Mouse (Mus musculus) WW6 (cell line): ENCODE measurements around the gene Uggt2.

Source experiments
- DNase-seq: peaks from one replicate; pipeline ENCODE4 v3.0.0-alpha.2; 2013; ENCODE audit warnings: low read depth, low spot score

Uggt2 gene

DNA sequence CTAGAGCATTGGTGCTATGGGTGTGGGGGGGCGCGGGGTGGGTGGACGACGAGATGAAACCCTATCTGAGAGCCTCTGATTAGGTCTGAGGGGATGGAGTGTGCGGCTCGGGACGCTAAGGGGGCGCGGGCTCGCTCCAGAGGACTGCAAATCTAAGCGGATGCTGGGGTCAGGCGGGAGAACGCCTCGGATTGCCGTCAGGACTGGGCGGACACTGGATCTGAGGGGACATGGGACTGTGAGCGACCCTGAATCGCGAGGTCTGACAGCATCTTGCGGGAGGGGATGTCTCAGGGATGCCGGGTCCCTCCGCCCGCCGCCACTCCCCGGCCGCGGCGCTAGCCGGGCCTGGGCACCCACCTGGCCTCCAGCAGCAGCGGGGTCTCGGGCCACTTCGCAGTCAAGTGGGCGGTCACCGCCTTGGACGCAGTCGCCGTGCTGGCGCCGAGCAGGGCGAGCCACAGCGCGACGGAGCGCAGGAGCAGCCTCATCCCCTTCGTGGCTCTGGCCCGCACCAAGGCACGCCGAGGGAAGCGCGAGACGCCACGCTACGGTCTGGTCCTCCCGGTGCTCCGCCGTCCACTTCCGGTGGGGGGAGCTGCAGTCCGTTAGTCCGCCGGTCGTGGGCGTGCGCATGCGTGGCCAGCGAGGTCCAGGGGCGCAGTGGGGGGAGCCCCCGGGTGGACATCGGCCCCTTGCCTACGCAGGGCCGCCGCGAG lies at the start of gene Uggt2:
Uggt2 (minus strand) TSS at position 580 of the 719 bp plus-strand sequence.
- no peak for DNase-seq

DNA sequence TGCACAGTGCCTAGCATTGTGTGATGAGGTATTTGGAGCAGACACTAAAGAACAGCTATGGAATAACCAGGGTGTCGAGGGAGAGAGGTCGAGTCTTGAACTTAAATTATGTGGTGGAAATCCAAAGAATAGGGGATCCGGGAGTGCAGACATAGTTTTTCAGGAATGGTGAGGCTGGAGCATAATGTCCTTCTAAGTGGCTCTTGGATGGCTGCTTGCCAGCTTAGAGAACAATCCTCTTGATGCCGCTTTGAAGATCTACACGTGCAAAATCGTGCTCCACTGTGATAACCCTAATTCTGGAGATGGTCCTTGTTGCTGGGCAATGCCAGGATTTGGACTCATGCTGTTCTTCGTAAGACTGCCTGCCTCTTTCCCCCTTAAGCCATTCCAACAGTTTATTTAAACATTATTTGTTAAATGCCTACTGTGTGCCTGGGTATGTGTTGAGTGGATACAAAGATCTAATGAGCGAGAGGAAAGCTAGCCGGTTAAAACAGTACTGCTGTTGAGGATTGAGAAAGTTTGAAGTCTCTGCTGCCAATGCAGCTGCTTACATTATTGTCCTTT lies 40.2 kb upstream of the Uggt2 start:
- DNase-seq, result no peak

- DNase-seq, result no peak
These were observed 39.5 kb upstream of the Uggt2 start for GRCm38 (mm10) chr14:119138786-119139100.

GRCm38 (mm10) chr14:119137906-119138785 lies 38.9 kb upstream of the Uggt2 start, which contains the start of gene Hs6st3:
Hs6st3 (plus strand) TSS chr14:119138341.
- DNase-seq, result no peak

DNA sequence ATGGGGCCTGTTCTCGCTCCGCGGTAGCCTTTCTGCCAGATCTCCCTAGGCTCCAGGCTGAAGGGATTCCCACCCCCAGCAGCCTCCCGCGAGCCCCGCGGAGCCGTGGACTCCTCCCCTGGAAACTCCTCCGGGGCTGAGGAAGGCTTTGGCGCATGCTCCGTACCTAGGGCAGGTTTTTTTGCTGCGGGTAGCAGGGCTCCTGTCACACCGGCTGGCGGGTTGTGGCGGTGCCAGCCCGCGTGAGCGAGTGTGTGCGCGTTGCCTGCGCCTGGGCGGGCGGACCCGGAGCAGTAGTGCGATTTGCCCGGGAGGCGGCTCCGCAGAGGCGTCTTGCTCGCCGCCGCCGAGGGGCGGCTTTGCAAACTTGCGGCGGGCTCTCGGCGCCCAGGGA lies 38.3 kb upstream of the Uggt2 start:
- DNase-seq, result peak; percentile 62

DNA sequence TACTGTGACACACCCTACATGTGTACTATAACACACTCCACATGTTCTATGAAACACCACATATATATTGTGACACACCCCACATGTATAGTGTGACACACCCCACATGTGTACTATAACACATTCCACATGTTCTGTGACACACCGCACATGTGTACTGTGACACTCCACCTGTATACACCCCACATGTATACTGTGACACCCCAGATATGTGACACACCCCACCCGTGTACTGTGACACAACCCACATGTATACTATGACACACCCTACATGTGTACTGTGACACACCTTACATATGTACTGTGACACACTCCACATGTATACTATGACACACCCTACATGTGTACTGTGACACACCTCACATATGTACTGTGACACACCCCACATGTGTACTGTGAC lies 28.1 kb upstream of the Uggt2 start:
- no peak for DNase-seq

DNA sequence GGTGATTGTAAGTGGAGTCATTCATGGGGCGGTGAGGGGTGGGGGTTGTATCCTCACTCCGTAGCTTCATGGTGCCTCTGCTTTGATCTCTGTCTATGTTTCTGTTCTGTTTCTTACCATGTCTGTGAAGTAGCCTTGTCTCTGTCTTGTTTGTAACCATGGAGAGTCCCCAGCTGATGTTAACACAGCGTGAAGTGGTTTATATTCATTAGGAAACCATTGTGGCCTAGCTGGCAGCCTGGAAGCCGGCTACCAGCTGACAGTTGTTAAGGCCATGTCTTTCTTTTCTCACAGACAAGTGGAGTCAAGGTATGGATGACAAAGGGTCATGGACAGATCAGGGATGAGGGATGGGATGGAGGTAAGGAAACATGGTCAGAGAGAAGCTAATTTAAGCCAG lies 26.6 kb upstream of the Uggt2 start:
- no peak for DNase-seq

DNA sequence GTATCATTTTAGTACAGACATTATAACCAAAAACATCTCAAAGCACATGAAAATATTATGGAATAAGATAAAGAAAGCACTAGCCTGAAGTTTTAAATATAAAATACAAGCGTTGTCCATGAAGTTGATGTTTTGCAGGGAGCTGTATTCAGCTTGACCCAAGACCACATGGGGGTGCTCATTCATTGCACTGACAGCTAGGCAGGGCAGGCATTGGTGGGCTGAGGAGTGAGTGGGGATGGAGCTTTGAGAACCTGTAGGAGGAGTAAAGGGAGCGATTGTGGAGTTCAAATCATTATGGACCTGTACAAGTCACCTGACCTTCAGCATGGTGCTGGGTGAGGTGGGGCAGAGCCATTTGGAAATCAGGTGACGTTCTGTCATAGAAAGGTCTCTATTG lies 24.8 kb upstream of the Uggt2 start:
- no peak for DNase-seq

DNA sequence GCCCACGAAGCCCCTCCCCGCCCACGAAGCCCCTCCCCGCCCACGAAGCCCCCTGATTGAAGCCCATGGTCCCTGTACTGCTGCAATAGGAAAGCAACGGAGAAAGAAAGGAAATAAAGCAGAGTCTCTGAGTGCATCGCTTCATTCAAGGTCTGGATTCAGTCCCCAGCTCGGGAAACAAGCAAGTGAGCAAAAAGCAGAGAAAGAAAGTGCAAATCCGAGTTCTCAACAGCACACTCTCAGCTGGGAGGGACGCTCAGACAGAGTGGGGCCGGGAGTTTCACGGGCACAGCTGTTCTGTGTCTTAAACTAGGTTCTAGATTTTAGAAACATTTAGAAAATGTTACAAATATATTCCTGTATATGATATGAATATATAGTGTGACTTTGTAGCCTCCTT lies 24.4 kb upstream of the Uggt2 start:
- no peak for DNase-seq

GRCm38 (mm10) chr14:119112558-119112957 lies 13.3 kb upstream of the Uggt2 start:
- DNase-seq, result no peak

DNA sequence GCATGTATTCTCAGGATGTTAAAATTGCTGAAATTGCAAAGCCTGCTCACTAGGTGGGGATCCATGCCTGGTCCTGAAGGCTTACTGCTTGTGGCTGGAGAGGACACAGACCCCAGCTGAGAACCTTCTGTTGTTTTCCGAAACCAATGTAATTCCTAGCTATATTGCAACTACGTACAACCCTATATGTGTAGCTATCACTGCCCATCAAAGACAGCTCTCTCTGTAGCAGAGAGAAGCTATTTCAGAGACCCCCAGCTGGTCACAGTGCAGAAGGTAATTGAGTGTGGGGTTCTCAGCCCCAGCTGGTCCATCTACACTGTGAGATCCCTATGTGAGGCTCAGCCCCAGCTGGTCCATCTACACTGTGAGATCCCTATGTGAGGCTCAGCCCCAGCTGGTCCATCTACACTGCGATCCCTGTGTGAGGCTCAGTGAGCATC lies 10.6 kb upstream of the Uggt2 start:
- DNase-seq, result no peak

DNA sequence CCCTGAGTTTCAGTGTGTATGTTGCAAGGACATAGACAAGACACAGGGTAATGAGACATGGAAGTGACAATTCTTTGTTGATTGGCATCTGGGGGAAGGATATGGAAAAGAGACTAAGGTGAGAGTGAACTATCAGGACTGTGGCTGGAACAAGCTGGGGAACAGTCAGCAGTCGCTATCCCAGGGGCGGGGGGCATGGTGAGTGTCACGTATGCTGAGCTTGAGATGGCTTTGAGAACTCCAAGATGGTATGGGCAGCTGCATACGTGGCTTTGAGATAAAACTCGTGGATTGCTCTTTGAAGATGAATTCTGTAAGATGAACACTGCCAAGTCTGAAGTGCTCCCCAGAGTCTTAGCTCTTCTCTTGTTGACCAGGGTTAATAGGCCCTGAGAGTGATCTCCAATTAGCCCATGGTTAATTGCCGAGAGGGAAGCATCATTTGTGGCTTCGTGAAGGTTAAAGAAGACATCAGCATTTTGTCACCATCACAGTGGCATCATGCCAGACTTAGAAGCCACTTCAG lies 9.6 kb upstream of the Uggt2 start:
- no peak for DNase-seq

GRCm38 (mm10) chr14:119107591-119107990 lies 8.4 kb upstream of the Uggt2 start:
- DNase-seq, result no peak

GRCm38 (mm10) chr14:119099570-119099891 lies 301 bp upstream of the Uggt2 start:
- DNase-seq, result no peak

DNA sequence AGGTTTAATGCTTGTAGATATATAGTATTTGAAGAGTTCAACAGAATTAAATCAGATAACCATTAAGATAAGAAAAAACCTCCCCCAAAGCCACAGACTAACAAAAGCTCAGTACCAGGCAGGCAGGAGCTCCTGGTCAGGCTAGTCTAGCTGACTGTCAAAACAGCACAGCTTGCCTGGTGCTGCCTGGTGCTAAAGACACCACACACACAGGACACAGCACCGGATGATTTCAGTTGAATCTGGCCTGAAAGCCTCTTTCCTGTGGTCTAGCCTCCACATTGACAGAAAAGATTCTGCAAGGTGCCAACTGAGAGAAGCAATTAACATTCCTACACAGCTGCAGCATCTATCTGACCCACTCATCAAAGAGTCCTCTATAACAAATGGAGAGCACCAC lies 37.4 kb downstream of the Uggt2 start:
- DNase-seq, result no peak

- DNase-seq, result no peak
These were observed 38.5 kb downstream of the Uggt2 start for GRCm38 (mm10) chr14:119060682-119061081.

- DNase-seq, result no peak
These were observed 42.2 kb downstream of the Uggt2 start for GRCm38 (mm10) chr14:119057014-119057413.

DNA sequence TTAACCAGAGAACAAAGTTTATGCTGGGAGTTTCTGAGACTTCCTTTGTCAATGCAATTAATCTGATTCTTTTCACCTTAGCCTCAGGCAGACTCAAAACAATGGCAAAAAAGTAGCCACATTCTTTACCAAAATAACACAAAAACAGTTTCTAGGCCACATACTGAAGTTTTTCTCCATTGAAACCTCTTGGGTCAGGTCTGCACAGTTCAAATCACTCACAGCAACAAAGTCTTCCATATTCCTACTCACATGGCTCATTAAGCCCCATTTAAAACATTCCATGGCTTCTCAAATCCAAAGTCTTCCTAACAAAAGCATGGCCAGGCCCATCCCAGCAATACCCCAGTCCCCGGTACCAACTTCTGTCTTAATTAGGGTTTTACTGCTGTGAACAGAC lies 46.3 kb downstream of the Uggt2 start:
- DNase-seq, result no peak

- no peak for DNase-seq
These were observed 46.9 kb downstream of the Uggt2 start for GRCm38 (mm10) chr14:119052361-119052760.

DNA sequence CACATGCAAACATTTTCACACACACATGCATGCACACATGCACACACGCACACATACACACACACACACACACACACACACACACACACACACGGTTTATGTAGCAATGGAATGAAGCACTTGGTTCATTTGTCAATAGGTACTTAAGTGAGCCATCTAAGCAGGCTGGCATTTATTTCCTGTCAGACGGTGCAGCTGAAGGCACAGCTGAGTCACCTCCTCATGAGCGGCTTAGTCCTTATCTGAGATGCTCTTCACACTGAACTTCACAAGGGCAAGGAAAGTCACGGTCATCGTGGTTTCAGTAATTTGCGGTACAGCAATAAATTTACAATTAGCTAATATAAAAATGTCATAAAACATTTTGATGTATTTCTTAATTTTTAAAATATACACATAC lies 55.5 kb downstream of the Uggt2 start:
- DNase-seq, result no peak

- no peak for DNase-seq
These were observed 59.0 kb downstream of the Uggt2 start for GRCm38 (mm10) chr14:119040253-119040652.

- DNase-seq, result no peak
These were observed 61.5 kb downstream of the Uggt2 start for GRCm38 (mm10) chr14:119037755-119038154.
